ENCODE assay signal across 8 mouse cellular contexts in the genomic region with DNA sequence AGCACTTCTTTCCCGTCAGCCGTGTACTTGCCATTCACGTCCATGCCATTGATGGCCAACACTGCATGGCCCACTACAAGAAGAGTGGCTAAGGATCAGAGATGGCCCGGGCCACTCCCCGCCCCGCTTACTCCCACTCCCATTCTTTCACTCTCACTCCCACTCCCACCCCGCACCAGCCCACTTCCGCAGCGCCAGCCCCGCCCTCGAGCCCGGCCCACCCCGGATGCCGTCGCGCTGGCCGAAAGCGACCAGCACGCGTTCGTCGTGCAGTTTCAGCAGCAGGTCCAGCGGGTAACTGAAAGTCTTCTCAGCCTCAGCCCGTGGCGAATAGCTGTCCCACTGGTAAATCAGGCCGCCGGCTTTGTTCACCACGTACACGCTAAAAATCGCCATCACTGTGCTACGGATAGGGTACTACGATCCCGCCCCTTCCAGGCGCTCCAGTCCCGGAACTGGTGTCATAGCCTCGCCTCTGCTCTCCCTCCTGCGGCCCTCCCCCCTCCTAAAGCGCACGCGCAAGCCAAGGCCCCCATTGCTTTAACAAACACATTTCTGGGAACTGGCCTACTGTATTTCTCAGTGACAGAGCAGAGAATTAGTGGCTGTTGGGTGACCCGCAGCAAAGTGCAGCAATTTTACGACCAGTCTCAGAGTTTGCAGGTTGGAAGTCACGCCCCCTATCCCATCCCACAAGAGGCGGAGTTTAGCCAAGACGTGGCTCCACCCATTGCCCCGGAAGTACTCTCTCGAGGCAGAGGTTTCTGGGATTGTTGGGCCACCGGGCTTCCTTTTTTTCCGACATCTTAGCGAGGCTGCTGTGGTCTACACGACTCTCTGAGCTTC. TPM values are rescaled to one million over a fixed set of nuclear protein-coding genes. Genes with fewer than 3 reads are reported as not detected.
DNase-seq lines count a peak whose midpoint lies in the region; ATAC-seq and TF ChIP-seq lines count a peak whose summit lies in the region.

Gene Rps25, plus strand, starts transcription at position 234 of the 846 bp plus-strand sequence.
Gene Trappc4, minus strand, starts transcription at position 695 of the 846 bp plus-strand sequence.

- H3K4me3 ChIP-seq in CH12.LX (replicated peaks in 1 of 3; ENCODE audit: low read depth in 2 of 3, low read length in 2 of 3, poor library complexity in 1 of 3): peak within 1 kb of the TSS; percentile 91 to 95 (median 95)
- H3K4me3 ChIP-seq in forebrain, embryonic 11.5 days (ENCODE audit: low read depth, low read length): peak within 1 kb of the TSS; percentile 84
- peak within 1 kb of the TSS; percentile 76 for H3K4me3 ChIP-seq in heart, embryonic 16.5 days (ENCODE audit: low read length)
- H3K4me3 ChIP-seq in liver, embryonic 15.5 days (replicated peaks): peak within 1 kb of the TSS; percentile 73
- H3K4me3 ChIP-seq in neural tube, embryonic 12.5 days: peak within 1 kb of the TSS; percentile 72

- no peaks in the 10 kb centered on the region for H3K27me3 ChIP-seq in CH12.LX (replicated peaks)
- H3K27me3 ChIP-seq in forebrain, embryonic 11.5 days (ENCODE audit: control insufficient read depth, insufficient read depth, low read length): no peaks in the 10 kb centered on the region
- no peaks in the 10 kb centered on the region for H3K27me3 ChIP-seq in heart, embryonic 16.5 days (ENCODE audit: control insufficient read depth, insufficient read depth, low read length)
- no peaks in the 10 kb centered on the region for H3K27me3 ChIP-seq in liver, embryonic 15.5 days
- no peaks in the 10 kb centered on the region for H3K27me3 ChIP-seq in neural tube, embryonic 12.5 days (replicated peaks)

- H3K79me2 ChIP-seq in CH12.LX (replicated peaks; ENCODE audit: control insufficient read depth, extremely low read depth, insufficient read depth, poor library complexity, severe bottlenecking): peaks cover 39% of the 10 kb centered on the region

- in situ Hi-C loops in CH12.LX (cut with MboI; ENCODE audit: low pct_ligation_motif_present, low pct_unique_long_range_greater_than_20kb, low sequenced_read_pairs): no loop called here

- peak; percentile 73 for TF ChIP-seq POLR2A in CH12.LX (IDR thresholded peaks at IDR 0.05; ENCODE audit: low read depth, low read length)

- no peak for TF ChIP-seq CTCF in CH12.LX (conservative IDR thresholded peaks at IDR 0.05 in 1 of 2, IDR thresholded peaks at IDR 0.05 in 1 of 2; ENCODE audit: low read depth in 2 of 2, low read length in 2 of 2)

- H3K27ac ChIP-seq in CH12.LX (ENCODE audit: insufficient read depth, low read depth): peak within 1 kb of the TSS; percentile 86
- peak within 1 kb of the TSS; percentile 86 for H3K27ac ChIP-seq in forebrain, embryonic 11.5 days (ENCODE audit: low read depth, low read length)
- H3K27ac ChIP-seq in heart, embryonic 16.5 days (ENCODE audit: low read length): peak within 1 kb of the TSS; percentile 94
- H3K27ac ChIP-seq in liver, embryonic 15.5 days (replicated peaks): peak within 1 kb of the TSS; percentile 87
- peak within 1 kb of the TSS; percentile 86 for H3K27ac ChIP-seq in neural tube, embryonic 12.5 days

- H3K36me3 ChIP-seq in CH12.LX (replicated peaks in 1 of 2; ENCODE audit: control insufficient read depth in 1 of 2, insufficient read depth in 1 of 2, low read length in 1 of 2): peaks cover 55 to 71% of the 10 kb centered on the region in 2 experiments
- peaks cover 20% of the 10 kb centered on the region; the same call in 1 of the 2 replicates for H3K36me3 ChIP-seq in forebrain, embryonic 11.5 days (ENCODE audit: control insufficient read depth, insufficient read depth, low read length)
- peaks cover 62% of the 10 kb centered on the region for H3K36me3 ChIP-seq in heart, embryonic 16.5 days (ENCODE audit: control insufficient read depth, insufficient read depth)
- peaks cover 65% of the 10 kb centered on the region for H3K36me3 ChIP-seq in liver, embryonic 15.5 days (replicated peaks)
- peaks cover 63% of the 10 kb centered on the region for H3K36me3 ChIP-seq in neural tube, embryonic 12.5 days

- TF ChIP-seq EP300 in CH12.LX (IDR thresholded peaks at IDR 0.05; ENCODE audit: low read length): no peak

- H3K4me1 ChIP-seq in CH12.LX (ENCODE audit: control insufficient read depth in 1 of 2, insufficient read depth in 2 of 2): peaks cover 11 to 55% of the 10 kb centered on the region in 2 experiments
- peaks cover 4% of the 10 kb centered on the region; the same call in 1 of the 2 replicates for H3K4me1 ChIP-seq in forebrain, embryonic 11.5 days (replicated peaks; ENCODE audit: control insufficient read depth, insufficient read depth, low read length)
- H3K4me1 ChIP-seq in heart, embryonic 16.5 days (ENCODE audit: control insufficient read depth, insufficient read depth, low read length): peaks cover 19% of the 10 kb centered on the region
- peaks cover 49% of the 10 kb centered on the region for H3K4me1 ChIP-seq in liver, embryonic 15.5 days (replicated peaks)
- H3K4me1 ChIP-seq in neural tube, embryonic 12.5 days: peaks cover 11% of the 10 kb centered on the region

- H3K9me3 ChIP-seq in CH12.LX (replicated peaks; ENCODE audit: low read length): no peaks in the 10 kb centered on the region
- no peaks in the 10 kb centered on the region for H3K9me3 ChIP-seq in forebrain, embryonic 11.5 days (ENCODE audit: control insufficient read depth, low read length)
- no peaks in the 10 kb centered on the region for H3K9me3 ChIP-seq in heart, embryonic 16.5 days (replicated peaks; ENCODE audit: control insufficient read depth, low read length)
- H3K9me3 ChIP-seq in liver, embryonic 15.5 days (replicated peaks): no peaks in the 10 kb centered on the region
- no peaks in the 10 kb centered on the region for H3K9me3 ChIP-seq in neural tube, embryonic 12.5 days

- under 1% methylated on average over 51 of the region's 51 CpGs for WGBS in forebrain, embryonic 11.5 days
- WGBS in heart, embryonic 16.5 days: under 1% methylated on average over 51 of the region's 51 CpGs
- WGBS in liver, embryonic 15.5 days (ENCODE audit: insufficient replicate concordance): under 1% methylated on average over 51 of the region's 51 CpGs
- WGBS in neural tube, embryonic 12.5 days: under 1% methylated on average over 51 of the region's 51 CpGs

- dilution Hi-C loops in CH12.LX (cut with MboI; ENCODE audit: extremely low pct_ligation_motif_present, extremely low pct_unique_long_range_greater_than_20kb, low sequenced_read_pairs): no loop called here

- TF ChIP-seq RAD21 in CH12.LX (IDR thresholded peaks at IDR 0.05; ENCODE audit: low read depth, low read length): no peak

- peak; percentile 95 for ATAC-seq in forebrain, embryonic 11.5 days (replicated peaks; ENCODE audit: low FRiP score)
- peak; percentile 94 for ATAC-seq in heart, embryonic 16.5 days (replicated peaks; ENCODE audit: extremely low read depth, insufficient read depth, low FRiP score)
- ATAC-seq in liver, embryonic 15.5 days (ENCODE audit: insufficient read depth): peak; percentile 93
- peak; percentile 95 for ATAC-seq in neural tube, embryonic 12.5 days (ENCODE audit: low FRiP score, low read depth)

- H3K4me2 ChIP-seq in CH12.LX (ENCODE audit: insufficient read depth, low read depth, poor library complexity, severe bottlenecking): peak within 1 kb of the TSS; percentile 77
- peak within 1 kb of the TSS; percentile 74 for H3K4me2 ChIP-seq in forebrain, embryonic 11.5 days (ENCODE audit: low read depth, low read length, severe bottlenecking)
- peak within 1 kb of the TSS; percentile 80 for H3K4me2 ChIP-seq in heart, embryonic 16.5 days (ENCODE audit: low read depth, low read length)
- H3K4me2 ChIP-seq in liver, embryonic 15.5 days: peak within 1 kb of the TSS; percentile 77
- H3K4me2 ChIP-seq in neural tube, embryonic 12.5 days (replicated peaks): peak within 1 kb of the TSS; percentile 86

- H3K9ac ChIP-seq in CH12.LX (ENCODE audit: insufficient read depth, low read depth): peak within 1 kb of the TSS; percentile 95
- peak within 1 kb of the TSS; percentile 84 for H3K9ac ChIP-seq in forebrain, embryonic 11.5 days (ENCODE audit: low read length)
- H3K9ac ChIP-seq in heart, embryonic 16.5 days (ENCODE audit: low read length): peak within 1 kb of the TSS; percentile 89
- H3K9ac ChIP-seq in liver, embryonic 15.5 days: peak within 1 kb of the TSS; percentile 81
- H3K9ac ChIP-seq in neural tube, embryonic 12.5 days: peak within 1 kb of the TSS; percentile 73

- DNase-seq in CH12.LX (ENCODE audit: extremely low read depth): peak; percentile 93
- peak; percentile 93 for DNase-seq in c-Kit-positive CD71-positive TER-119-negative erythroid progenitor cells, embryonic 14.5 days (ENCODE audit: low read depth)
- DNase-seq in forebrain, embryonic 11.5 days (ENCODE audit: low spot score): peak; percentile 95
- peak; percentile 94 to 96 for DNase-seq in kidney, postnatal 36 days
- peak; percentile 96 for DNase-seq in telencephalon, adult 2 months (ENCODE audit: low read depth, low spot score)

TF ChIP-seq in CH12.LX, 34 proteins besides CTCF, POLR2A, EP300 and RAD21 (continues in another document):
- TF ChIP-seq ZMIZ1 (IDR thresholded peaks at IDR 0.05; ENCODE audit: low read depth, low read length) (peak; percentile 63), NELFE (IDR thresholded peaks at IDR 0.05; ENCODE audit: low read depth, low read length) (peak; percentile 42), TBP (conservative IDR thresholded peaks at IDR 0.05; ENCODE audit: low read depth, low read length) (peak; percentile 85), MYC (IDR thresholded peaks at IDR 0.05; ENCODE audit: low read depth, low read length) (peak; percentile 46; the same call in 1 of the 2 replicates), ELF1 (IDR thresholded peaks at IDR 0.05; ENCODE audit: low read depth, low read length) (peak; percentile 84), JUN (IDR thresholded peaks at IDR 0.05; ENCODE audit: insufficient read depth, low read depth, low read length) (no peak)

RNA-seq across cellular contexts. Expression of gene Rps25, which starts in this region (rescaled TPM):
- total RNA-seq in CH12.LX (2012; rRNA removed): 2,535 and 3,076 TPM in 2 replicates
- total RNA-seq in CH12.LX (2014; rRNA removed): 3,131 and 3,378 TPM in 2 replicates
- polyA plus RNA-seq in CH12.LX (2012; ENCODE audit: insufficient read length, low read depth): 2,547 and 3,250 TPM in 2 replicates
- 1,614 and 1,699 TPM in 2 replicates for polyA plus RNA-seq in forebrain, embryonic 11.5 days (2014; fragmentation: Nextera tagmentation; extraction: Ambion mirVana)
- 862 and 919 TPM in 2 replicates for polyA plus RNA-seq in heart, embryonic 16.5 days (2015; fragmentation: Nextera tagmentation; extraction: Ambion mirVana)
- polyA plus RNA-seq in liver, embryonic 15.5 days (2015; fragmentation: Nextera tagmentation; extraction: Ambion mirVana): 758 and 952 TPM in 2 replicates
- polyA plus RNA-seq in neural tube, embryonic 12.5 days (2016; fragmentation: Nextera tagmentation; extraction: Ambion mirVana): 1,233 and 1,284 TPM in 2 replicates

RNA-seq across cellular contexts. Expression of gene Trappc4, which starts in this region (rescaled TPM):
- 81.3 and 88.2 TPM in 2 replicates for total RNA-seq in CH12.LX (2012; rRNA removed)
- total RNA-seq in CH12.LX (2014; rRNA removed): 125 and 135 TPM in 2 replicates
- 55.9 and 69.2 TPM in 2 replicates for polyA plus RNA-seq in CH12.LX (2012; ENCODE audit: insufficient read length, low read depth)
- 186 and 188 TPM in 2 replicates for polyA plus RNA-seq in forebrain, embryonic 11.5 days (2014; fragmentation: Nextera tagmentation; extraction: Ambion mirVana)
- 84.4 and 90.3 TPM in 2 replicates for polyA plus RNA-seq in heart, embryonic 16.5 days (2015; fragmentation: Nextera tagmentation; extraction: Ambion mirVana)
- polyA plus RNA-seq in liver, embryonic 15.5 days (2015; fragmentation: Nextera tagmentation; extraction: Ambion mirVana): 48.2 and 50.4 TPM in 2 replicates
- polyA plus RNA-seq in neural tube, embryonic 12.5 days (2016; fragmentation: Nextera tagmentation; extraction: Ambion mirVana): 266 and 275 TPM in 2 replicates

Comparison
In these comparisons a context has a peak if more than half of its experiments do, and no peak if none do; other contexts are left out.
1. Peak in every context shown above with its lines: DNase-seq, ATAC-seq, H3K4me3 ChIP-seq and H3K27ac ChIP-seq.